Mouse (Mus musculus) forelimb bud, embryonic 11.5 days (tissue): ENCODE results near the gene Stag2.

ENCODE experiments used
- DNase-seq: peaks from one replicate; pipeline ENCODE4 v3.0.0-alpha.2; 2012; ENCODE audit warnings: low read depth, low spot score

The Stag2 gene

DNA sequence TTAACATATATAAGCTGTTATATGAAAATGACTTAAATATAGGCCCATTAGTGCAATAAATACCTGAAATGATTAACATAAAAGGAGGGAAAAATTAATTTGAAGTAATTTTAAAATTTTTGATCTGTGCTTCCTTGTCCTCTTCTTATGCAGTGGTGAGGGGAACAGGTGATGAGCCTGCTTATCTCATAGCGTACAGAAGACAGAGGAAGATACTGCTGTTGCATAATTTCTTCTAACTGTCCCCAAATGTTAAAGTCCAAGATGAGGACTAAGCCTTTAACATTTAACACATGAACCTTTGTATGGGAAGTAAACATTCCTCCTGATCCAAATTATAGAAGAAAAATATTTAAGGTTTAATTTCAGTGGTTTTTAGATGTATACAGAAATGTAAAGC, 66.6 kb downstream of the Stag2 start:
- DNase-seq: no peak

DNA sequence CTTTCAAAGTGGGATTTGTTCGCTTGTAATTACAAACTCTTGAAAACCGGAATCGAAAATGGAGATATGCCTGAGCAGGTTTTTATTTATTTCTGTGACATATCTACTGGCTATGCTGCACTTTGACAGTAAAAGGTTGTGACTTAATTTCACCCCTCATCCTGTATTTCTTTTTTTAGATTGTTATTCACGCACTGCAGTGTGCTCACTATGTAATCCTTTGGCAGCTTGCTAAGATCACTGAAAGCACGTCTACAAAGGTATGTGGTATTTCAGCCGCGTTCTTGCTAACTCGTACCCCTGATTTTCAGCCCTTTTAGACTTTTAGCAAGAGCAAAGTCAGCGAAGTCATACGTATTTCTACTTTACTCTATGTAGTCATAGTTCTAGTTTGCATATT, 101.2 kb downstream of the Stag2 start:
- no peak for DNase-seq

DNA sequence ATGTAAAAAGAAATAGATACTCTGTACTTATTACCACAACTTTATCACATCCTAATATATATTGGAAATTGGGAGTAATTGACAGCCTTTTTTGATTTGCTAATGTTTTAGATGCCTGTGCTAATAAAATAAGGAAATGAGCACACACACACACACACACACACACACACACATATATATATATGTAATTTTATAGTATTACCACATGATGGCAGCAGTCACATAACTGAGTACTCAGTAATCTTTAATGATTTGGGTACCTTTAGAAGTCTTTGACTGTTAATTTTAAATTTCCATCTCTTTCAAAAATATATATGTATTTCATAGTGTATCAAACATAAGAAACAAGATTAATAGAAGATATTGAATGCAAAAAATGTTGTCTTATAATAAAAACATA, 123.6 kb downstream of the Stag2 start:
- no peak for DNase-seq

DNA sequence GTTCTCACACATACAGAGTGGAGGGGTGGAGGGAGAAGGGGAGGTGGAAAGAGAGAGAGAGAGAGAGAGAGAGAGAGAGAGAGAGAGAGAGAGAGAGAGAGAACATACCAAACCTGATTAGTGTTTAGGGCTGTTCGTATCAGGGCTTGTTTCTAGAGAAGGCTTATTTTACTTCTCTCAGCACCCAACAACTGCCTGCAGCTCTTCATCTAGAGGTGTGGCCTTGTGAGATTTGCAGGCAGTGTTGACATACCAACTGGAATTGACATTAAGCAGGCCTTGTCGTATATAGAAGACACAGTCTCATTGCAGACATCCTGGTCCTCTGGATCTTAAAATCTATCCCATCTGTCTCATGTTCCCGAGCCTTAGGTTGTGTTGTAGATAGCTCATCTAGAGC, 141.1 kb downstream of the Stag2 start:
- no peak for DNase-seq

DNA sequence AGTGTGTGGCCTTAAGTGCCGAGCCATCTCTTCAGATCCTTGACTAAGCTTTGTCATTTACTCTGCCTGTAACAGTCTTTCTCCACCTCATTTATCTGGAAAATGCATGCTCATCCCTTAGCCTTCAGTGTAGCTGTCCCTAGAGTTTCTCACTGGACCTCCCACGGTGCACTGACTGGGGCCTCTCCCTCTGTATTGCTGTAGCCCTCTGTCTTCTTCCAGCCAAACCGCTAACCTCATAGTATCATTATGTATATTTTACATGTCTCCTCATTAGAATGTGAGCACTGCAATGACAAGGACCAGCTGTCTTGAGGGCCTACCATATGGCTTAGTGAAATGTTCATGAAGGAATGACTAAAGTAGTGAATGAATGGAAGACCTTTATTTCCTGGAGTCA, 166.1 kb downstream of the Stag2 start:
- no peak for DNase-seq

DNA sequence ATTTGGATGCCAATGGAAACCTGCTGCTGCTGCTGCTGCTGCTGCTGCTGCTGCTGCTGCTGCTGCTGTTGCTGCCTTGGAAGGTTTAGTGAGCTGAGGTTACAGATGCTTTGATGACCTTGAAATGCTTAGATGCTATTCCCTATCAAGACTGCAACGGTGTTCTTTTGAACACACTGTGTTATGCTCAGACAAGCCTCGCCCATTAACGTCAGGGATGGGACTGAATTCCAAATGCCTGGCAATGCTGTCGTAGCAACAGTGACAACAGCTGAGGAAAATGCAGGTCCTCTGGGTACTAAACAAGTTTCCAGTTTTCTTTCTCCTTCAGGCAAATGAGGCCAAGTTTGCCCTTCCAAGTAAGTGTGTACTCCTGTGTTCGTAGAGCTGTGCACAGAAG, 171.3 kb downstream of the Stag2 start:
- no peak for DNase-seq

DNA sequence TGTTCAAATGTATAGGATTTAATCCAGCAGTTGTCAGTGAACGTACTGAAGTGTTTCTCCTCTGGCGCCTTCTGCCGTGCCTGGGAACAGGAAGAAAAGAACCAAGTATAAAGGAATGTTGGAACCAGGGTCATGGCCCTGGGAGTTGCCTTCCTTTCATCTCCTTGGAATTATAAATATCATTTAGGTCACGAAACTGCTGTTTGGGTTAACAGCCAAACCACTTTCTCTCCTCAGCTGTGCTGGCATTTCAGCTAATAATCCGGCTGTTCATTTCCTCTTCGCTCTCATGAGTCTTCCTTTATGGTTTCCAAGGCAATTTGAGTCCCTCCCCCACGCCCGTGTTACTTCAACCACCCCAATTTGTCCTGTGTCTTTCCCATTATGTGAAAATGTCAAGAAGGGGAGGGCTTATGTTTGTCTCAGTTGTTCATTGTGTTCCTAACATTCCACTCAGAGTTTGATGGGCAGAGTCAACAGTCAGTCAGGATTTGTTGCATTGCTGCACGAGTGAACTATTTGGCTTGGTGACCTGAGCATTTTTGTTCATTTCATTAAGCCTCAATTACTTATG, 172.2 kb downstream of the Stag2 start:
- DNase-seq: no peak

DNA sequence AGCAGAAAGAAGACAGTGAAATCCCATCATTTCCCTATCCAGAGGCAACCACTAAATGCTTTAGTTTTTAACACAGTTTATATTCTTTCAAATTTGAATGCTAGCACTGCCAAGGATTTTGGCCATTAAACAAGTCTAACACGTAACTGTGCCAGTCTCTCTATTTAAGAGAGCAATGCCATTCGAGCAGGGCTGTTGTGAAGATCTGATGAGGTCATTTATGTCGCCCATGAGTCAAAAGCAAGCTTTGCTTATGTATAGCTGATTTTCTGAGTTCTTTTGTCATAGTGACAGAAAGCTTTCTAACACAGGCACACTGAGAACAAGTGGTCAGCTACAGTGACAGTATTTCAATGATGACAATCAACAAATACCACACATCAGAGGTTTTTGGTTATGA, 175.7 kb downstream of the Stag2 start:
- no peak for DNase-seq
